Mouse (Mus musculus) urinary bladder, adult 18-20 months (tissue): Measurements from ENCODE around the gene Bcl7c.
A peak's percentile ranks its signal among the peaks of the same experiment; 100 is the strongest.
"Not testable (repeated sequence)": the region's sequence is repeated elsewhere in the genome, so short reads cannot be mapped to it uniquely, and the experiment has no call there.

Source experiments
- DNase-seq, 2 experiments: peaks; one replicate each; pipeline ENCODE4 v3.0.0; 2022; ENCODE audit warnings: low spot score in 2 of 2, mixed read lengths in 2 of 2

Bcl7c gene

GRCm38 (mm10) chr7:127716992-127717391 lies 8.3 kb upstream of the Bcl7c start:
- peak; percentile 41 to 61 for DNase-seq

GRCm38 (mm10) chr7:127714816-127715215 lies 6.1 kb upstream of the Bcl7c start:
- no peak for DNase-seq

- peak; percentile 66 to 71 for DNase-seq
Measured at GRCm38 (mm10) chr7:127712461-127713385, 4.0 kb upstream of the Bcl7c start, which contains the start of gene Ctf1. Gene Ctf1, plus strand, starts transcription at chr7:127712736.

- no peak for DNase-seq
Measured at GRCm38 (mm10) chr7:127711456-127711855, 2.7 kb upstream of the Bcl7c start.

- DNase-seq = no peak
Measured at GRCm38 (mm10) chr7:127711031-127711430, 2.3 kb upstream of the Bcl7c start.

DNA sequence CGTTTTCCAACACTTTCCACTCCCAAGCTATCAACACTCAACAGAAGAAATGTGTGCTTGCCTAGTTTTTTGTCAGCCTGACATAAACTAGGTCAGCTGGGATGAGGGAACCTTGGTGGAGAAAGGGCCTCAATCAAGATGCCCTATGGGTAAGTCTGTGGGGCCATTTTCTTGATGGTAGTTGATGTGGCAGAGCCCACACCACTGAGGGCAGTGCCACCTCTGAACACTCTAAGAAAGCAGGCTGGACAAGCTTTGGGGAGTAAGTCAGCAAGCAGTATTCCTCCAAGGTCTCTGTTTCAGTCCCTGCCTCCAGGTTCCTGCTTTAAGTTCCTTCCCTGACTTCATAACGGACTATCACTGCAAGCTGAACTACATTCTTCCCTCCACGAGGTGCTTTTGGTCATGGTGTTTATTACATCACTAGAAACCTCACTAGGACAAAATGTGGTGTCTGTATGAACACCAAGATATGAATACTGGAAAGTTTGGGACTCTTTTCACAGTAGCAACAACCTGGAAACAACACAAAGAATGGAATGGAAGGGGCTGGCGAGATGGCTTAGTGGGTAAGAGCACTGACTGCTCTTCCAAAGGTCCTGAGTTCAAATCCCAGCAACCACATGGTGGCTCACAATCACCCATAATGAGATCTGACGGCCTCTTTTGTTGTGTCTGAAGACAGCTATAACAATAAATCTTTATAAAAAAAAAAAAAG lies 687 bp upstream of the Bcl7c start:
- no peak for DNase-seq

DNA sequence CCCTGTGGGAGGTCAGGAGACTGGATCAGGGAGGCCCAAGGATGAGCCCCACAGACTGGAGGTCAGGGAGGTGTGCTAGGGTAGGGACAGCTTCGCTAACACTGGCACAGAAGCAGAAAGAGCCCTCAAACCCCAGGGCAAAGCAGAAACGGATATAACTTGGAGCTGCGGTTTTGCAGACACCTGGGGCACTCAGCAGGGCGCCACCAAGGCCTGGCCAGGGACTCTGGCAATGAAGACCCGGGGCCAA lies 851 bp downstream of the Bcl7c start:
- no peak for DNase-seq

- no peak for DNase-seq
Measured at GRCm38 (mm10) chr7:127707045-127707956, 1.4 kb downstream of the Bcl7c start.

DNA sequence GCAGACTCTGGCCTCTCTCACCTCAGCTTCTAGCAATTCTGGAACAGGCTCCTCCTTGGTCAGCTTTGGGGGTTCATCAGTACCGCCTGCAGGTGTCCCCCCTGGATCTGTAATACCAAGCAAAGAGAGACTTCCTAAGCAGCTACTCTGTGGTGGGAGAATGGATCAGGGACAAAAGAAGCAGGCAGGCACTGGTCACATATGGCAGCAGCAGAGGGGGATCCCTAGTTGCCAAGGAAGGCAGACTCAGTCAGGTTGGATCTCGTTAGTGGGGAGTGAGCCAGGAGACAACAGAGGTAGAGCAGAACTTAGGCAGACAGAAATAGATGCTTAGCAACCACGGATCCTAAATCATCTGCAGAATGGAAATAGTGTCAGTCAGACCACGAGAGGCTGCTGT lies 3.0 kb downstream of the Bcl7c start:
- DNase-seq = no peak

GRCm38 (mm10) chr7:127704598-127704997 lies 4.1 kb downstream of the Bcl7c start:
- no peak for DNase-seq

DNA sequence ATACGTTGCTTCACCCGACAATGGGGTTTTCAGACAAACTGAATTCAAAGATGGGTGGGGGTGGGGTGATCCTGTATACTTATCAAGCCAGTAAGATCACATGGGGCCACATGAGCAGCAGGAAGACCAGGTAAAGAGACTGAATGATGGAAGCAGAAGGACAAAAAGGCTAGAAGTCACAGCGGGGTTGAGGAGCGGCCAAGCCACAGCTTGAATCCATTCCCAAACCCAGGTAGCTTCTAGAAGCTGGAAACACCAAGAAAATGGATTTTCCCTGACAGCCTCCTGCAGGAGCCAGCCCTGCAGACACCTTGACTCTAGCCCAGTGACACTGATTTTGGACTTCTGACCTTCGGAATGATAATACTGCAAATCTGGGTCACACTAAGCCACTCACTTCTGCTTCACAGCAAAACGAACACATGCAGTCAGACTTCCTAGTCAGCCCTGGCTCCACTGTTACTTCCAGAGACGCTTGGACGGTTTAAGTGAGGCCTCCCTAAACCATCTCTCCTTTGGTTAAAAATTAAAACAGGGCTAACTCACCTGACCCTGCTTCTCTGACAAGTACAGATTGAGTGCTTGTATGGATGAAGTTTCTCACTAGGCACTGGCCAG lies 5.1 kb downstream of the Bcl7c start:
- DNase-seq = no peak

- DNase-seq = no peak
Measured at GRCm38 (mm10) chr7:127700712-127701331, 7.9 kb downstream of the Bcl7c start.

GRCm38 (mm10) chr7:127698986-127699385 lies 9.7 kb downstream of the Bcl7c start:
- no peak for DNase-seq

DNA sequence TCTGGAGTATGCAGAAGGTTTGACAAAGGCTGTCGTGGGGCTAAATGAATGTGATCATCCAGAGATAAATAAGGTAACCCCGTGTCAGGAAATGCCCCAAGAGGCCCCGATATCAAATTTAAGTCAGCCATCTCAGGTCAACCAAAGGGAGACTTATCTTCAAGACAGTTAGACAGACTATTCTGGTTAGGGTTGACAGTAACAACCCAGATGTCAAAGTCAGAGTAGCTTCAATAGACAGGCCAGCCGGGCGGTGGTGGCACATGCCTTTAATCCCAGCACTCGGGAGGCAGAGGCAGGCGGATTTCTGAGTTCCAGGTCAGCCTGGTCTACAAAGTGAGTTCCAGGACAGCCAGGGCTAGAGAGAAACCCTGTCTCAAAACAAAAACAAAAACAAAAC lies 15.0 kb downstream of the Bcl7c start:
- DNase-seq = not testable (repeated sequence)

- DNase-seq = no peak
Measured at GRCm38 (mm10) chr7:127693290-127693689, 15.4 kb downstream of the Bcl7c start.

DNA sequence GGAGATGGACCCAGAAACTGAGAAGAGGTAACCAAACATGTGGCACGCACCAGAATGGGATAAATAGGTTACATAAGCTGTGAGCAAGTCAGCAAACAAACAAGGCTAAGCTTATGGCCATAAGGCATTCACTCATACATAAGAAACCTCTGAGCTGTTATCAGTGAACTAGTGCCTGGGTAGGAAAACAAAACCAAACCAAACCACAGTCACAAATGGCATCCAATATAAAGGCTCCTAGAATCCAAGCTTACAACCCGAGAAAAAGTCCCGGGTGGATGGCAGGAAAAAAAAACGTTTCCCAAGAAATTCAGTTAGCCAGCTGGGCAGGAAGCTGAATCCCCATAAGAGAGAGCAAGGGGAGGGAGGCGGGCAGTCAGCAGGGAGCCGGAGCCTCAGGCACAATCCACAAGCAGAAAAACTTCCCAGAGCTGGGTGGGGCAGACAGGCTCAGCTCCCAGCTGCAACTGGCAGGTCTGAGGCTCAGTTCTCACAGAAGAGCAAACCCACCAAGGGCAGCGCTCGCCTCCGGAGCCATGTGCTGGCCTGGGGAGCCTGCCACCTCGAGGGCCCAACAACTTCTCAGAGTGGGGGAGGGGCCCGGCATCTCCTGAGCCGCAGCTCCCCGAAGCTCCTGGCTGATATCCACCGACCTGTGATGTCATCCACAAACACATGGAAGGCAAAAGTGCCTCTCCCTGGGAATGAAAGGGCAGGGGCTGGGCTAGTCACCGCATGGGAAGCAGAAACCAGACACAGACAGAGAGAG lies 17.3 kb downstream of the Bcl7c start:
- DNase-seq = peak; percentile 56 to 59

GRCm38 (mm10) chr7:127689626-127690280 lies 19.0 kb downstream of the Bcl7c start:
- DNase-seq = no peak

- DNase-seq = no peak
Measured at GRCm38 (mm10) chr7:127688935-127689334, 19.8 kb downstream of the Bcl7c start.

GRCm38 (mm10) chr7:127686740-127687449 lies 21.8 kb downstream of the Bcl7c start:
- DNase-seq = no peak
